Mouse (Mus musculus): Measurements from ENCODE around the gene Parp9.
"Not testable (repeated sequence)": the region's sequence is repeated elsewhere in the genome, so short reads cannot be mapped to it uniquely, and the experiment has no call there.

The Parp9 gene

DNA sequence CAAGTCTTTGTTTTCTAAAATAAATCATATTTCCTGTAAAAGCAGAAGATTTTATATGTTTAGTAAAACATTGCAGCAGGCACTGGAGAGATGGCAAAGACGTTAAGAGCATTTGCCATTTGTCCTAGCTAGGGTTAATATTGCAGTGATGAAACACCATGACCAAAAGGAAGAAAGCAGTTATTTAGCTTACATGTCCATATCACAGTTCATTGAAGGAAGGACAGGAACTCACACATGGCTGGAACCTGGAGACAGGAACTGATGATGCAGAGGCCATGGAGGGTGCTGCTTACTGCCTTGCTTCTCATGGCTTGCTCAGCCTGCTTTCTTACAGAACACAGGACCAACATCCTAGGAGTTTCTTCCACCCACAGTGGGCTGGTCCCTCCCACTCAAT lies 54.1 kb downstream of the Parp9 start:
- CTCF ChIA-PET, result no interaction called here

DNA sequence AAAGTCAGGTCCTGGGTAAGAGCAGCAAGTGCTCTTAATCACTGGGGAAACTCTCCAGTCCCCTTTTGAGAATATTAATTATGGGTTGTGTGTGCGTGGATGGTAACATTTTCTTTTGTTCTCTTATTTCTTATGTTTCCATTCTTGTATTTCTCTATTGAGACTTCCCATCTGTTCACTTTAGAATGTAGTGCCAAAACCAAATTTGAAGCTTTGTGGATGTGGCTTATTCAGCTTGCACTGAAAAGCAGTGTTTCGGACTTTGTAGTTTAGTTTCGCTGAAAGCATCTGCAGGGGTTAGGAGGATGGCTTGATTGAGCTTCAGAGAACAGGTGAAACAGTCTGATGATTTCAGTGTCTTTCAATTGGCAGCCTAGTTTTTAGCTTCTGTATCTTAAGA lies 55.0 kb downstream of the Parp9 start:
- CTCF ChIA-PET, result interaction anchor here (0.5 to 0.9 kb wide), 2 partner anchors 53 to 122 kb away, joined by 3 read pairs; partner anchors contain the start of gene Parp14

DNA sequence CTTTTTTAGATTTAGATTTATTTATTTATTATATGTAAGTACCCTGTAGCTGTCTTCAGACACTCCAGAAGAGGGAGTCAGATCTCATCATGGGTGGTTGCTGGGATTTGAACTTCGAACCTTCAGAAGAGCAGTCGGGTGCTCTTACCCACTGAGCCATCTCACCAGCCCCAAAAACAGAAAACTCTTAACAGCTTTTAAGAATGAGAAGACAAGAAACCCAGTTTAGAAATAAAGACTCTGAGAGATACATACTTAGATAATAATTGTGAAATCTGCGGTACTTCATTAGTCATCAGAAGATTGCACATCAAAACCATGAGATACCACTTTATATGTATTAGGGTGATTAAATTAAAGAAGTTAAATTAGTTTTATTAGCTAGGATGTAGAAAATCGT lies 60.6 kb downstream of the Parp9 start:
- CTCF ChIA-PET, result not testable (repeated sequence)

DNA sequence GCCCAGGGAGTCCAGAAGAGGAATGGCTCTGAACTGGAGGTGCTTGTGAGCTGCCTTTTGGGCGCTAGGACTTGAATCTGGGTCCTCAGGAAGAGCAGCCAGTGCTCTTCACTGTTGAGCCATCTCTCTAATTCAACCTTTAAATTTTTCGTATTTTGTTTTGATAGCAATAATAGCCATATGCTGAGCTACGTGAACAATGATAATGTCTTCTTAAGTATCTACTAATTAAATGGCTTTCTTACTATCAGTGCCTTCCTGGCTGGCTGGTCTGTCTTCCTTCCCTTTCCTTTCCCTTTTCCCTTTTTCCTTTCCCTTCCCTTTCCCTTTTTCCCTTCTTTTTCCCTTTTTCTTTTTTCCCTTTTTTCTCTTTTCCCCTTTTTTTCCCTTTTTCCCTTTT lies 70.1 kb downstream of the Parp9 start:
- CTCF ChIA-PET, result no interaction called here

DNA sequence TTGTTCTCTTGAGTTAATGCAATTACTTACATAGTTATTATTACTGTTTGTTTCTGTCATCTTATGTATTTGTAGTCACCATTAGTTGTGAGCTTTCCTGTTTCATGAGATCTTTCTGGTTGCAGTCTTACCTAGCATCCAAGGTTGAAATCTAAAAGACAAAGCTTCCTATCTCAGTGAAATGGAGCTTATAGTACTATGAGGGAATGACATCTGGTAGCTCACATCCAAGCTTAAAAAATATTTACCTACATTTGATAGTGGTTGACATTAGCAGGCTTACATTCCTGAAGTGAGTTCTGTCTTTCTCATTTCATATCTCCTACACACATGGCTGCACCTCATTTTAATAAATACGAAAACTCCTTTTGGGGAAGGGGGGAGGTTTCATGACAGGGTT lies 78.1 kb downstream of the Parp9 start:
- CTCF ChIA-PET, result no interaction called here
